In the genomic region with DNA sequence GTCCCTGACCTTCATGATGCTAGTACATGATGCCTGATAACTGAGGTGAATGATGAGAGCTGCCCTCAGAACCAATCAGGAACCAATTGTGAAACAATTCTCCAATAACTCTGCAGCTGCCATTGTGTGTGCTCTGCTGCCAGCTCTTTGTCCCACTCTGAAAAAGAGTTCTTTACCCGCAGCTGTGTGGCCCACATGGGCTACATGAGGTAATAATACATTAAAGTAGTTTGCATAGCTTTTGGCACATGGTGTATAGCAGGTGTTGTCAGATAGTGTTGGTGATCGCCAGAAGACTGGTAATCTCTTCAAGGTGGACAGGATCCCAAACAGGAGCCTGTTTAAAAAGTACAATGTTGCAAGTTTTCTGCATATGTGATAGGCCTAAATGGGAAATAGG, we compare ENCODE assay signal across 27 mouse cellular contexts.
DNase-seq lines count a peak whose midpoint lies in the region; ATAC-seq and TF ChIP-seq lines count a peak whose summit lies in the region.
"Had no signal": no experiment of that assay in that cellular context is flagged by ENCODE, and none has a peak within 500 bp of the region (broad histone marks: within the 10 kb centered on the region; RNA-seq: fewer than 3 reads in every experiment).

No protein-coding gene starts in this region.

- TF ChIP-seq CTCF in heart, adult 2 months (IDR thresholded peaks at IDR 0.05), result no peak

- TF ChIP-seq POLR2A in heart, adult 2 months (IDR thresholded peaks at IDR 0.05; ENCODE audit: insufficient read depth, low read depth, low read length), result no peak

- no peaks in the 10 kb centered on the region for H3K79me2 ChIP-seq in heart, adult 2 months (replicated peaks; ENCODE audit: control insufficient read depth, insufficient read depth, low read length)

- H3K4me1 ChIP-seq in heart, adult 2 months (ENCODE audit: control insufficient read depth, insufficient read depth, low read length), result no peaks in the 10 kb centered on the region
- no peaks in the 10 kb centered on the region for H3K4me1 ChIP-seq in midbrain, embryonic 13.5 days (replicated peaks)
- H3K4me1 ChIP-seq in midbrain, embryonic 11.5 days (ENCODE audit: control insufficient read depth, insufficient read depth, low read length), result no peaks in the 10 kb centered on the region
- H3K4me1 ChIP-seq in forebrain, embryonic 15.5 days, result no peaks in the 10 kb centered on the region
- H3K4me1 ChIP-seq: heart, embryonic 13.5 days; hindbrain, embryonic 15.5 days; kidney, embryonic 15.5 days; limb, embryonic 12.5 days; liver, embryonic 15.5 days; neural tube, embryonic 13.5 days had no signal

- H3K4me3 ChIP-seq in heart, adult 2 months, result no peak overlapping the region
- H3K4me3 ChIP-seq in midbrain, embryonic 13.5 days (replicated peaks), result no peak overlapping the region
- no peak overlapping the region for H3K4me3 ChIP-seq in midbrain, embryonic 11.5 days (ENCODE audit: low read depth, low read length)
- H3K4me3 ChIP-seq in forebrain, embryonic 15.5 days, result no peak overlapping the region
- H3K4me3 ChIP-seq: erythroblast, embryonic 14.5 days; gastrocnemius, adult 2 months; heart, embryonic 13.5 days; hindbrain, embryonic 15.5 days; kidney, embryonic 15.5 days; left cerebral cortex, adult 2 months; limb, embryonic 12.5 days; liver, embryonic 15.5 days; neural tube, embryonic 13.5 days had no signal

- no peaks in the 10 kb centered on the region for H3K9me3 ChIP-seq in midbrain, embryonic 13.5 days
- H3K9me3 ChIP-seq in midbrain, embryonic 11.5 days (ENCODE audit: control insufficient read depth, low read length), result no peaks in the 10 kb centered on the region
- no peaks in the 10 kb centered on the region for H3K9me3 ChIP-seq in forebrain, embryonic 15.5 days
- H3K9me3 ChIP-seq: heart, embryonic 13.5 days; hindbrain, embryonic 15.5 days; kidney, embryonic 15.5 days; limb, embryonic 12.5 days; liver, embryonic 15.5 days; neural tube, embryonic 13.5 days had no signal

- H3K36me3 ChIP-seq in heart, adult 2 months (ENCODE audit: control insufficient read depth, insufficient read depth, low read length), result no peaks in the 10 kb centered on the region
- no peaks in the 10 kb centered on the region for H3K36me3 ChIP-seq in midbrain, embryonic 13.5 days
- no peaks in the 10 kb centered on the region for H3K36me3 ChIP-seq in midbrain, embryonic 11.5 days (ENCODE audit: control insufficient read depth, insufficient read depth, low read length)
- H3K36me3 ChIP-seq in forebrain, embryonic 15.5 days, result no peaks in the 10 kb centered on the region
- H3K36me3 ChIP-seq: heart, embryonic 13.5 days; hindbrain, embryonic 15.5 days; kidney, embryonic 15.5 days; limb, embryonic 12.5 days; liver, embryonic 15.5 days; neural tube, embryonic 13.5 days had no signal

- 66% methylated on average over 2 of the region's 2 CpGs for WGBS in heart, adult 2 months
- 61% methylated on average over 2 of the region's 2 CpGs for WGBS in midbrain, embryonic 13.5 days
- 64% methylated on average over 2 of the region's 2 CpGs for WGBS in midbrain, embryonic 11.5 days
- 30% methylated on average over 2 of the region's 2 CpGs for WGBS in forebrain, embryonic 15.5 days

- no peak for TF ChIP-seq EP300 in heart, adult 2 months (IDR thresholded peaks at IDR 0.05; ENCODE audit: insufficient read depth, low read depth, low read length)

- peak; percentile 37 for DNase-seq in cerebellum, adult 9-10 months
- DNase-seq in cerebellum, postnatal 10 days, result no peak
- DNase-seq in heart, adult 11 months, result peak; percentile 46
- DNase-seq in heart, adult 2 months, result no peak
- no peak for DNase-seq in midbrain, embryonic 11.5 days (ENCODE audit: low spot score, missing footprints)
- no peak for DNase-seq in urinary bladder, adult 18-20 months (ENCODE audit: low spot score in 2 of 2)
- DNase-seq: adrenal gland, postnatal 14 days; gastrocnemius, adult 2 months; gastrocnemius, postnatal 36 days; heart, postnatal 10 days; kidney, adult 18-20 months; kidney, postnatal 25 days; lung, embryonic 14.5 days; lung, postnatal 14 days; thymus, postnatal 14 days had no signal

- H3K27me3 ChIP-seq in heart, adult 2 months (ENCODE audit: control insufficient read depth, insufficient read depth, low read length), result no peaks in the 10 kb centered on the region
- no peaks in the 10 kb centered on the region for H3K27me3 ChIP-seq in midbrain, embryonic 13.5 days
- H3K27me3 ChIP-seq in midbrain, embryonic 11.5 days (ENCODE audit: control insufficient read depth, insufficient read depth, low read length), result no peaks in the 10 kb centered on the region
- H3K27me3 ChIP-seq in forebrain, embryonic 15.5 days, result no peaks in the 10 kb centered on the region
- H3K27me3 ChIP-seq: heart, embryonic 13.5 days; hindbrain, embryonic 15.5 days; kidney, embryonic 15.5 days; limb, embryonic 12.5 days; liver, embryonic 15.5 days; neural tube, embryonic 13.5 days; Patski had no signal

- ATAC-seq in midbrain, embryonic 13.5 days, result peak; percentile 40; the same call in 1 of the 2 replicates
- no peak for ATAC-seq in midbrain, embryonic 11.5 days (ENCODE audit: low FRiP score)
- 0 out of 2 replicates have a peak, but pooled peaks have one; percentile 46 for ATAC-seq in forebrain, embryonic 15.5 days (replicated peaks)
- ATAC-seq: midbrain, embryonic 16.5 days; Patski had no signal

- no peak overlapping the region for H3K27ac ChIP-seq in heart, adult 2 months
- no peak overlapping the region for H3K27ac ChIP-seq in midbrain, embryonic 13.5 days
- no peak overlapping the region for H3K27ac ChIP-seq in midbrain, embryonic 11.5 days (ENCODE audit: low read depth, low read length)
- H3K27ac ChIP-seq in forebrain, embryonic 15.5 days (replicated peaks), result no peak overlapping the region
- H3K27ac ChIP-seq: gastrocnemius, adult 2 months; heart, embryonic 13.5 days; hindbrain, embryonic 15.5 days; kidney, embryonic 15.5 days; left cerebral cortex, adult 2 months; limb, embryonic 12.5 days; liver, embryonic 15.5 days; neural tube, embryonic 13.5 days had no signal

- no peak overlapping the region for H3K9ac ChIP-seq in heart, adult 2 months (ENCODE audit: low read depth, low read length)
- no peak overlapping the region for H3K9ac ChIP-seq in midbrain, embryonic 13.5 days (replicated peaks)
- H3K9ac ChIP-seq in midbrain, embryonic 11.5 days (ENCODE audit: low read length), result no peak overlapping the region
- no peak overlapping the region for H3K9ac ChIP-seq in forebrain, embryonic 15.5 days (replicated peaks)
- H3K9ac ChIP-seq: heart, embryonic 13.5 days; hindbrain, embryonic 15.5 days; kidney, embryonic 15.5 days; limb, embryonic 12.5 days; liver, embryonic 15.5 days; lung, embryonic 14.5 days; neural tube, embryonic 13.5 days had no signal

- no peak overlapping the region for H3K4me2 ChIP-seq in midbrain, embryonic 13.5 days (replicated peaks)
- no peak overlapping the region for H3K4me2 ChIP-seq in midbrain, embryonic 11.5 days
- H3K4me2 ChIP-seq in forebrain, embryonic 15.5 days (replicated peaks), result no peak overlapping the region
- H3K4me2 ChIP-seq: heart, embryonic 13.5 days; hindbrain, embryonic 15.5 days; kidney, embryonic 15.5 days; limb, embryonic 12.5 days; liver, embryonic 15.5 days; lung, embryonic 14.5 days; neural tube, embryonic 13.5 days had no signal

- intact Hi-C loops in heart, adult 2 months (cut with DNase I), result no loop called here

Comparison
In these comparisons a context has a peak if more than half of its experiments do, and no peak if none do; other contexts are left out.
1. DNase-seq: peak in cerebellum, adult 9-10 months (single experiment) and heart, adult 11 months (single experiment); none in cerebellum, postnatal 10 days (0 of 2), heart, adult 2 months (0 of 2), midbrain, embryonic 11.5 days (single experiment) and urinary bladder, adult 18-20 months (0 of 2).